Mouse (Mus musculus): ENCODE measurements around the gene Gng7.
A peak's percentile ranks its signal among the peaks of the same experiment; 100 is the strongest.
"Not testable (repeated sequence)": the region's sequence is repeated elsewhere in the genome, so short reads cannot be mapped to it uniquely, and the experiment has no call there.

Gene Gng7

DNA sequence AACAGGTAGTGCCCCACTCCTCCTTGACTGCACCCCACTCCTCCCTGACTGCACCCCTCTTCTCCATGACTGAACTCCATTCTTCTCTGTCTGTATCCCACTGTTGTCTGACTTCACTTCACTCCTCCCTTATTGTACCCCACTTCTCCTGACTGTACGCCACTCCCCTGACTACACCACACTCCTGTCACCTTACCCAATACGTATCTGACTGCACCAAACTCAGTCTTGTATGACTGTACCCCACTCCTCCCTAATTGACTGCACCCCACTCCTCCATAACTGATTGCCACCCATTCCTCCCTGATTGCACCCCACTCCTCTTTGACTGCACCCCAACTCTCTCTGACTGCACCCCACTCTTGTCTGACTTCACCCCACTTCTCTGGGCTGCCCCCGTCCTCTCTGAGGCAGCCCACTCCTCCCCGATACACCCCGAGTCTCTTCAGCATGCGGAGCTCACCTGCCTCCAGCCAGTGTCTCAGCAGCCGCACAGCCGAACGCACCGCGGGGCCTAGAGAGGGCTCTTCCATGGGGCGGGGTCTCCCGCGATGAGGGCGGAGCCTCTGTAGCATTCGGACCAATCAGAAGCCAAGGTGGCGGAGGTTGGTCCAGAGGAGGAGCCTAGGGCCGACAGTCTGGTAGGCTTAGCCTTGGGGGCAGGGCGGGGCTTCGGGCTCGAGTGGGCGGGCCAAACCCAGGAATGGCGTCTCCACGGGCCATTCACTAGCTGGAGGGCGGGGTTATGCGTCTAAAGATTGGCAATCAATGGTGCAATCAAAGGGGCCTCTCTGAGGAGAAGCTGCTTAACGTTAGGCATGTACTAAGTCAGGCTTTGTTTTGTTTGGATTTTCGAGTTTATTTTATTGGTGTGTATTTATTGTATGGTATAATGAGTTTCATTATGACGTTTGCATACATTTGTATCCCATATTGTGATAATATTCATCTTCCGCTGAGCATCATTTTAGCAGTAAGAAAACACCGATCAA is at the start of gene Gng7:
Gene Gng7, minus strand, starts transcription at position 553 of the 992 bp plus-strand sequence.
- peak; percentile 98 for DNase-seq (ENCODE audit: low spot score)

DNA sequence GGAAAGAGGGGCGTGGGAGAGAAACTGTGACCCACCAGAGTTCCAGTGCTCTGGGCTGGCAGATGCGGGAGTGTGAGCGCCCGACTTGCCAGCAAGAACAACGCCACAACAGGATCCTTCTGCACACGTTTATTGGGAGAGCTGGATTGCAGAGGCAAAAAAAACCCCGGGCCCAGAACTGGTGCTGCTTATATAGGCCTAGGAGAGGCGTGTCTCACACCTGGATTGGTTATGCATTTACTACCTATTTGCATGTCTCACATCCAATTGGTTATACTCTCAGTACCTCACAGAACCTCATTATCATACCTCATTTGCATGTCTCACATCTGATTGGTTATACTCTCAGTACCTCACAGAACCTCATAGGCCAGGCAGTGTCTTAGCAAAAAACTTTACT is 49.8 kb upstream of the Gng7 start:
- not testable (repeated sequence) for DNase-seq (ENCODE audit: low spot score)

- DNase-seq (ENCODE audit: low spot score), result no peak
These were observed 48.0 kb upstream of the Gng7 start for GRCm38 (mm10) chr10:81062710-81063109.

GRCm38 (mm10) chr10:81059603-81060543 is 45.1 kb upstream of the Gng7 start, which contains the start of gene Sgta:
Gene Sgta, minus strand, starts transcription at chr10:81060181.
- DNase-seq (ENCODE audit: low spot score), result peak; percentile 100

DNA sequence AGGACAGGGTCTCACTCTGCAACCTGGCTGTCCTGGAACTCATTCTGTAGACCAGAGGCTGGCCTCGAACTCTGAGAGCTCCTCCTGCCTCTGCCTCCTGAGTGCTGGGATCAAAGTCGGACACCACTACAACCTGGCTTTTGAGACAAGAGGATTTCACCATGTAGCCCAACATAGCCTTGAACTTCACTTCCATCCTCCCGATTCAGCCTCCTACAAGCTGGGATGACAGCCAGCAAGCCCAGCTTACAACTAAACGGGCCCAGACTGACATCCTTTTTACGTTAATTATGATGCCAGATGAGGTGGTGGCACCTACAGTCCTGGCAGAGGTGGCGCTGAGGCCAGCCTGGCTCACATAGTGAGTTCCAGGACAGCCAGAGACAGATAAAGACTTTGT is 44.2 kb upstream of the Gng7 start:
- no peak for DNase-seq (ENCODE audit: low spot score)

GRCm38 (mm10) chr10:81057406-81058130 is 42.8 kb upstream of the Gng7 start:
- no peak for DNase-seq (ENCODE audit: low spot score)

- not testable (repeated sequence) for DNase-seq (ENCODE audit: low spot score)
These were observed 41.1 kb upstream of the Gng7 start for GRCm38 (mm10) chr10:81055802-81056340.

DNA sequence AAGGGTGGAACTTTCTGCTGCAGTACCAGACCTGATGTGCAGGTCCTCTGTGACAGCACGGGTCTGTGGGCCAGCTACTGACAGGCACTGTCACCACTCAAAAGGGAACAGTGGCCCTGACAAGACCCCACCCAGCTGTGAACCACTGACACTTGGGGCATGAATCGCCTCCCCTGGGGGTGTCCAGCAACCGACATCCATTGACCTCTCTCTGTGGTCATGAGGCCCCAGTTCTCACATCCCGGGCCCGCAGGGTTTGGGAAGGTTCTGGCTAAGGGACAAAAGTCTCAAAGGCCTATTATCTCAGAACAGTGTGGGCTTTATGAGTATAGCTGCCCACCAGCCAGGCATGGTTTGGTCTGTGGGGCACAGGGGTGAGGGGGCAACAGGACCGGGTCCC is 40.4 kb upstream of the Gng7 start:
- DNase-seq (ENCODE audit: low spot score), result no peak

GRCm38 (mm10) chr10:81052577-81052976 is 37.8 kb upstream of the Gng7 start:
- no peak for DNase-seq (ENCODE audit: low spot score)

GRCm38 (mm10) chr10:81051133-81051532 is 36.4 kb upstream of the Gng7 start:
- no peak for DNase-seq (ENCODE audit: low spot score)

DNA sequence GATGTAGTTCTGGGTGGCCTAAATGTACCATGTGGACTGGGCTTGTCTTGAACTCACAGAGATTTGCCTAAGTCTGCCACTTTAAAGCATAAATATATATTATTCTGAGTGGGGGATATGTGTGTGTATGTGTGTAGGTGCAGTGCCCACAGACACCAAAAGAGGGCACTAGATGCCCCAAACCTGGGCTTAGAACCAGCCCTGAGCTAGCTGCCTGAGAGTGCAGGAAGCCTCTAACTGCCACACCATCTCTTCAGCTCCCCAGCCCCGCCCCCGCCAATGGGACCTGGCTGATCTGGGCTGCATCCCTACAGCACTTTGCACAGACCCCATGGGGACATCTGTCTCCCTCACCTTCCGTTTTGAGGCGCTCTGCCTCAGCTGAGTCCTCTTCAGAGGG is 35.9 kb upstream of the Gng7 start:
- DNase-seq (ENCODE audit: low spot score), result no peak

DNA sequence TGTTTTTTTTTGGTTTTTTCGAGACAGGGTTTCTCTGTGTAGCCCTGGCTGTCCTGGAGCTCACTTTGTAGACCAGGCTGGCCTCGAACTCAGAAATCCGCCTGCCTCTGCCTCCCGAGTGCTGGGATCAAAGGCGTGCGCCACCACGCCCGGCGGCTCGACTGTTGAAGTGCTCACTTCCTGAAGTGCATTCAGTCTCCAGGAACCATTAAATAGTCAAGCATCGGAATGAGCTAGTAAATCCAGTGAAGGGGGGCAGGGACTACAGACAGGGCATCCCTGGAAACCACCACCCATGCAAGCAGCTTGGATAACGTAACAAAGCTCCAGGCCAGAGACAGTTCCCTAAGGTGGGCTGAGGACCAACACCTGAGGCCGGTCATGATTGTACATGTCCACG is 30.5 kb upstream of the Gng7 start:
- DNase-seq (ENCODE audit: low spot score), result not testable (repeated sequence)

GRCm38 (mm10) chr10:81041458-81042175 is 26.9 kb upstream of the Gng7 start:
- DNase-seq (ENCODE audit: low spot score), result peak; percentile 68

DNA sequence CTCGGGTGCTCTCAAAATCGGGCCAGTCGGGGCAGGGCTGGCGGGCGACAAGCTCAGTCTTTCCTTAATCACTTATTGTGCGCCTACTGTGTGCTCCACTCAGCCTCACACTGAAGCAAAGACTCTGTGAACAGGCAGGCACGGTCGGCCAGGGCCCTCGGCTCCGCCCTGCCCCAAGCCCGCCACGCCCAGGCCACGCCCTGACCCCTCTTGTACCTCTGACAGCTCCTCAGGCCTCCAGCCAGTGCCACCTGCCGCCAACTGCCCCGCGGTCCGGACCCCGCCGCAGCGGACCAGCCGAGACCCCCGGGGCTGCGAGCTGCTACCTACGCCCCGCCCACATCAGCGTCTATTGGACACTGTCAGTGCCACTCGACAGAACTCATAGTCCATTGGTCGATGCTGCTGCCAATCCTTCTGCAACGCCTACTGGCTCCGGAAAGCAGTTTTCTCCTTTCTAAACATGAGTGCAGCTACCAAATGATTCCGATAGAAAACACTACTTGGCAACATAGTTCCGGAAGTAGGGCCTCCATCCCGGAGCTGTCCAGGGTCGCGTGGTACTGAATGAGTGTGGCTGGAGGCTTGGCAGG is 22.3 kb upstream of the Gng7 start, which contains the start of gene Slc39a3:
Gene Slc39a3, minus strand, starts transcription at position 439 of the 593 bp plus-strand sequence.
- DNase-seq (ENCODE audit: low spot score), result peak; percentile 99

- DNase-seq (ENCODE audit: low spot score), result no peak
These were observed 21.5 kb upstream of the Gng7 start for GRCm38 (mm10) chr10:81036251-81036650.

DNA sequence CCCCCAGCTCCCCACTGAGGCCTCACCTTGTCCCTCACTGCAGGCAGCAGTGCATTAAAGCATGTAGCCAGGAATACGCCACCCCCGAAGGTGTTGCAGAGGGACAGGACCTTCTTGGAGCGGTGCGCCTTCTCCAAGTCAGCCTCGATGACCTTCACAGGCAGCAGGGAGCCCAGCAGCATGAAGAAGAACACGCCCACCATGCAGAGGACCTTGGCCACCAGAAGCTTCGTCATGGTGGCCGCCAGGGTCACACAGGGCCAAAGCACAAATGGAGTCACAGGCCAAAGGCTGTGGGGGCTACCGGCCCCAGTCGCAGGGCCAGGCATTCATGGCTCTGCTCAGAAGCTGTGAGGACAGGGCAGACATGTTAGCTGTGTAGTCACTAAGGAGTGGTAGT is 18.8 kb upstream of the Gng7 start:
- DNase-seq (ENCODE audit: low spot score), result no peak

GRCm38 (mm10) chr10:81029031-81029430 is 14.3 kb upstream of the Gng7 start:
- DNase-seq (ENCODE audit: low spot score), result no peak

DNA sequence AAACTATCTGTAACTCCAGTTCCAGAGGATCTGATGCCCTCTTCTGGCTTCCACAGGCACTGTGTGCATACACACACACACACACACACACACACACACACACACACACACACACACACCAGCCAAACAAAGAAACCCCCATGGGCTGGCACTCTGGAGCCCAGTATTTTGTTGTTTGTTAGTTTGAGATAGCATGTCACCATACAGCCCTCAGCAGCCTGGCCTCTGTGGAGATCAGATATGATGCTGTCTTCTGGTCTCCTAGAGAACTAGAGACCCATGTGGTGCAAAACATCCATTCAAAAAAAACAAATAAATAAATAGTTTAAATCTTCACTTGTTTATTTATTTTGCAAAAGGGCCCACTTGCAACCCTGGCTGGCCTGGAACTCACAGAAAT is 13.5 kb upstream of the Gng7 start:
- no peak for DNase-seq (ENCODE audit: low spot score)

DNA sequence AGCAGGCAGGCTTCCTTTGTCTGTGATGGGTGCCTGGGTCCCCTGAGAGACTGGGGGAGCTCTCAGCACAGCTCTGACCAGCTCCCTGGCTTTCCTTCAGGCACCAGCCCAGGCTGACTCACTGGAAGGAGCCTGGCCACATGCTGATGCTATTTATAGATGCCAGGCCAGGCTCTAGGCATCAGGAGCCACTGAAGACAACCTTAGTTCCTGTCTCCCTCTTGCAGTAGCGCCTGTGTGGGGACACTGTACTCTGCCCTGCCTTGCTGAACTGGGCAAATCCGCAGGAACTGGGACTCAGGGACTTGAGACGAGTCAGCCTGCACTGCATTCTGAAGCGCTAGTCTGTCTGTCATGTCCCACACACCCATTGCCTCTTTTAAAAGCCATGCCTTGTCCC is 12.6 kb upstream of the Gng7 start:
- no peak for DNase-seq (ENCODE audit: low spot score)

DNA sequence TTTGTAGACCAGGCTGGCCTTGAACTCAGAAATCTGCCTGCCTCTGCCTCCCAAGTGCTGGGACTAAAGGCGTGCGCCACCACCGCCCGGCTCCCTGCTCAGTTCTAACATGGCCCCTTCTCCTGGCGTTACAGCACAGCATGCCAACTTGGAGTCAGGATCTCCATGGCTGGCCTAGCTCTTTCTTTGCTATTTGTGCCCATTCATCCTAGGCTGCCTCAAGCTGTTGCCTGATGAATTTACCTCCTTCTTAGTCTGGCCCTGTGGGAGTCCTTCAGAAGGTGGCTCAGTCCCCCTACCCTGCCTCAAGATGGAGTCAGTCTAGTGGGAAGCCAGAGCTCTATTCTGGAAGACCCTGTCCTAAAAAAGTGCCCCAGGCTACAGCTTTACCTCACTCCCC is 12.1 kb upstream of the Gng7 start:
- DNase-seq (ENCODE audit: low spot score), result no peak

Data from layer of hippocampus, adult 9-10 months (tissue).